Mouse (Mus musculus): ENCODE data around the gene Syt16. TPM values are rescaled to one million over a fixed set of nuclear protein-coding genes. Genes with fewer than 3 reads are reported as not detected.
A peak's percentile ranks its signal among the peaks of the same experiment; 100 is the strongest.

The Syt16 gene
- polyA plus RNA-seq, 1 experiment from 2014 or later = 0.04 TPM

DNA sequence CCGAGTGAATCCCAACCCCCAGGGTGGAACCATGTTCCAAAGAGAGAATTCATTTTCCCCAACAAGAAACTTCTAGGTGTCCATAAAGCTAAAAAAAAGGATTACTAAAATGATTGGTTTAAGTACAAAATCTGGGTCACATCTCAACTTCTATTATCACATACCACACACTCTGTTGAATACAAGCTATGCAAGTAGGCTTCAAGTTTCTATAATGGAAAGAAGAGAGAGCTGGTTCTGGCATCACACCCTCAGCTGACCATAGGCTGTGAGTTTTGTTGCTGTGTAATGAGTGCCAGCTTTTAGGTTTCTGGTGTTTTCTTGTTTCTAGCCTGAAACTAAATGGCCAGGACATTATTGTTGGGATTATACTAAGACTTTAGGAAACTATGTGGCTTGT lies 65.1 kb downstream of the Syt16 start:
- 89% methylated on average over 1 of the region's 1 CpGs for WGBS
- no peak for TF ChIP-seq EP300 (IDR thresholded peaks at IDR 0.05)
- no peak for TF ChIP-seq CTCF (IDR thresholded peaks at IDR 0.05)
- H3K27me3 ChIP-seq (replicated peaks; ENCODE audit: insufficient read depth, low read length) = no peaks in the 10 kb centered on the region
- H3K27ac ChIP-seq (ENCODE audit: low read length) = no peak overlapping the region
- H3K4me3 ChIP-seq (ENCODE audit: low read depth, low read length) = no peak overlapping the region
- H3K4me2 ChIP-seq (replicated peaks; ENCODE audit: low read depth, low read length) = no peak overlapping the region
- H3K9ac ChIP-seq (replicated peaks; ENCODE audit: low read depth) = no peak overlapping the region
- H3K36me3 ChIP-seq (ENCODE audit: insufficient read depth, low read length) = no peaks in the 10 kb centered on the region
- no peaks in the 10 kb centered on the region for H3K9me3 ChIP-seq (ENCODE audit: low read length)
- ATAC-seq (no peak), DNase-seq (ENCODE audit: low spot score) (no peak)
- no peaks in the 10 kb centered on the region for H3K4me1 ChIP-seq (ENCODE audit: insufficient read depth, low read depth, low read length)

DNA sequence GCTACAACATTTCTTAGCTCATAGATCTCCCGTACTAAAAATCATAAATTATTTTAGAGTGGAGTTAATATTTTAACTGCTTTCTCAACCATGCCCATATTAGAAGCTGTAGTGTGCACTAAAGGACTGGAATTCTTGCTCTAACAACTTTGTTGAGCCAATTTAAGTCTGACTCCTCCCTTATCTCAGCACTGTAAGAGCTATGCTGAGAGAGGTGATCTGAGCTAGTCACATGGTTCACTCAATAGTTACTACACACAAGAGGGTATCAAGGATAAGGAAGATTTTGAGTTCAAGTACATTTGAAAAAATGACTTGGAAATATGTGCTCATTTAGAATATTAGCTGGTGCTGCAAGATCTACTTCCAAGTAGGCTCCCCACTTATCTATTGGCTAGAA lies 71.5 kb downstream of the Syt16 start:
- no peaks in the 10 kb centered on the region for H3K36me3 ChIP-seq (ENCODE audit: insufficient read depth, low read length)
- no peak overlapping the region for H3K9ac ChIP-seq (replicated peaks; ENCODE audit: low read depth)
- ATAC-seq (peak; percentile 81), DNase-seq (ENCODE audit: low spot score) (peak; percentile 65)
- H3K4me1 ChIP-seq (ENCODE audit: insufficient read depth, low read depth, low read length) = no peaks in the 10 kb centered on the region
- no peak; the same call in 1 of the 2 replicates for TF ChIP-seq EP300 (IDR thresholded peaks at IDR 0.05)
- H3K4me3 ChIP-seq (ENCODE audit: low read depth, low read length) = no peak overlapping the region
- no peak overlapping the region for H3K4me2 ChIP-seq (replicated peaks; ENCODE audit: low read depth, low read length)
- 58% methylated on average over 1 of the region's 1 CpGs for WGBS
- H3K9me3 ChIP-seq (ENCODE audit: low read length) = no peaks in the 10 kb centered on the region
- no peaks in the 10 kb centered on the region for H3K27me3 ChIP-seq (replicated peaks; ENCODE audit: insufficient read depth, low read length)
- no peak overlapping the region for H3K27ac ChIP-seq (ENCODE audit: low read length)

DNA sequence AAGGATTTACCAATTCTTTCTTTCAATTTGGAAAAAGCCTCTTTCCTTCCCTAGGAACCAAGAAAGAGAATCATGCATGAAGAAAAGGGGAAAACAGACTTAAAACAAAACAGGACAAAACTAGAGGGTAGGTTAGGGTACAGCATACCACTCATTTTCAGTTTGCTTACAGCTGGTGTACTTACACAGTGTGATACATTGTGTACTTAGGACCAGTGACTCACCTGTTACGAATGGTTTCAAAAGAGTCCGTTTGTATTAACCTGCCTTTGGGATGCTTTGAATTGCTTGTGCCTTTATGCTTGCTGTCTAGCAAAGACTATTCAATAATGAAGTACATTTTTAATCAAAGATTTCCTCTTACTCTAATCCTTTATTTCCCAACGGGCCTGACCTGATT lies 78.1 kb downstream of the Syt16 start:
- no peaks in the 10 kb centered on the region for H3K27me3 ChIP-seq (replicated peaks; ENCODE audit: insufficient read depth, low read length)
- no peak overlapping the region for H3K27ac ChIP-seq (ENCODE audit: low read length)
- ATAC-seq (peak; percentile 74), DNase-seq (ENCODE audit: low spot score) (peak; percentile 48)
- 54% methylated on average over 3 of the region's 3 CpGs for WGBS
- no peaks in the 10 kb centered on the region for H3K9me3 ChIP-seq (ENCODE audit: low read length)
- H3K9ac ChIP-seq (replicated peaks; ENCODE audit: low read depth) = no peak overlapping the region
- H3K4me3 ChIP-seq (ENCODE audit: low read depth, low read length) = no peak overlapping the region
- no peaks in the 10 kb centered on the region for H3K36me3 ChIP-seq (ENCODE audit: insufficient read depth, low read length)
- no peaks in the 10 kb centered on the region for H3K4me1 ChIP-seq (ENCODE audit: insufficient read depth, low read depth, low read length)
- H3K4me2 ChIP-seq (replicated peaks; ENCODE audit: low read depth, low read length) = no peak overlapping the region
- TF ChIP-seq CTCF (IDR thresholded peaks at IDR 0.05) (no peak), EP300 (IDR thresholded peaks at IDR 0.05) (peak; percentile 48; the same call in 1 of the 2 replicates)

DNA sequence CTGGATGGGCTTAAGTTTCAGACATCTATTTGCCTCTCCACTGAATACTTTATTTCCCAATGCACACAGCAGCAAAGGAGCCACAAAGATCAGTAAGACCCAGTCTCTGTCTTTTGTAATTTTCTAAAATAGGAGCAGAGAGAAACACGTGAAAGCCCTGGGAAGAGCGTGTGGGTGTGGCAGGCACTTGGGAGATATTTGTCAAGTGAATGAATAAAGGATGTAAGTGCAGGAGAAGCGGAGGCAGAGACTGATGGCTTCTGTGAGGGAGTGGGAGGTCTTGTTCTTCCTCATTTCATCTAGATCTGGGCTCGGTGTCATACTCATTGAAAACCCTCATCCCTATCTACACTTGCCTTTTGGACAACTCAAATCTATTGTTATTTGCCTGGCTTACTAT lies 78.6 kb downstream of the Syt16 start:
- no peak overlapping the region for H3K4me3 ChIP-seq (ENCODE audit: low read depth, low read length)
- H3K27me3 ChIP-seq (replicated peaks; ENCODE audit: insufficient read depth, low read length) = no peaks in the 10 kb centered on the region
- H3K9me3 ChIP-seq (ENCODE audit: low read length) = no peaks in the 10 kb centered on the region
- H3K27ac ChIP-seq (ENCODE audit: low read length) = no peak overlapping the region
- 45% methylated on average over 4 of the region's 4 CpGs for WGBS
- ATAC-seq (no peak), DNase-seq (ENCODE audit: low spot score) (no peak)
- no peaks in the 10 kb centered on the region for H3K4me1 ChIP-seq (ENCODE audit: insufficient read depth, low read depth, low read length)
- H3K9ac ChIP-seq (replicated peaks; ENCODE audit: low read depth) = no peak overlapping the region
- no peak for TF ChIP-seq EP300 (IDR thresholded peaks at IDR 0.05)
- no peak for TF ChIP-seq CTCF (IDR thresholded peaks at IDR 0.05)
- H3K36me3 ChIP-seq (ENCODE audit: insufficient read depth, low read length) = no peaks in the 10 kb centered on the region
- no peak overlapping the region for H3K4me2 ChIP-seq (replicated peaks; ENCODE audit: low read depth, low read length)

DNA sequence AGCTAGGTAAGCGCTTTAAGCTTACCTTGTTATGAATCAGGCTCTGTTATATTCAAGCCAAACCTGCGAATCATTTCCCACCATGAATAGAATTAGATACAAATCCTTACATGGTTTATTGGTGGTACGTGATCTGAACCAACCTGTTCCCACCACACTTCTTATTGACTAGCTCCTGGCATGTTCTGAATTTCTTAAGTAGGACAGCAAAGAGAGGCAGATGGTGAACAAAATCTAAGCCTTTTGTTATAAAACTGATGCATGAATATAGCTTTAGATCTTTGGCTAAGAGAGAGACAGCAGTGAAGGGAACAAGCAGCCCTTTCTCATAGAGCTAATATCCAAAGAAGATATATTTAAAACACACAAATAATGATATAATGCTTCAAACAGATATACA lies 83.7 kb downstream of the Syt16 start:
- no peak overlapping the region for H3K9ac ChIP-seq (replicated peaks; ENCODE audit: low read depth)
- no peaks in the 10 kb centered on the region for H3K9me3 ChIP-seq (ENCODE audit: low read length)
- H3K4me2 ChIP-seq (replicated peaks; ENCODE audit: low read depth, low read length) = no peak overlapping the region
- no peak overlapping the region for H3K4me3 ChIP-seq (ENCODE audit: low read depth, low read length)
- no peaks in the 10 kb centered on the region for H3K36me3 ChIP-seq (ENCODE audit: insufficient read depth, low read length)
- WGBS = 88% methylated on average over 3 of the region's 3 CpGs
- H3K27ac ChIP-seq (ENCODE audit: low read length) = no peak overlapping the region
- DNase-seq (ENCODE audit: low spot score) (no peak), ATAC-seq (no peak)
- no peaks in the 10 kb centered on the region for H3K27me3 ChIP-seq (replicated peaks; ENCODE audit: insufficient read depth, low read length)
- H3K4me1 ChIP-seq (ENCODE audit: insufficient read depth, low read depth, low read length) = no peaks in the 10 kb centered on the region
- TF ChIP-seq CTCF (IDR thresholded peaks at IDR 0.05) (no peak), EP300 (IDR thresholded peaks at IDR 0.05) (no peak)

DNA sequence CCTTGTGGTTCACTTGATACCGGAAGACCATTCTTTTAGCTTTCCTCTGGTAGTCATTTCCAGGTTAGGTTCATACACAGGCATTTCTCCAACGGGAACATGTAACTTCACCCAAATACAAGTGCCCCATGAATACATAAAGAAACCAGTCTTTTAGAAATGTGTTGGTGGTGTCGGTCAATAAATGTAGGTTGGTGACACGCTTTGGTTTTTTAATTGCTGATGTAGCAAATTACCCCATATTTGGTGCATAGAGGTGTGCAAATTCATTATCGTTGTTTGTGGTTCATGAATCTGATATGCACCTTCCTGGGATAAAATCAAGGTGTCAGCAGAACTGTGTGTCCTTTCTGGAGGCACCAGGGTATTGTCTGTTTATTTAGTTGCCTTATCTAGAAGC lies 86.9 kb downstream of the Syt16 start:
- Histone ChIP-seq H3K9ac (replicated peaks; ENCODE audit: low read depth) (no peak overlapping the region), H3K27ac (ENCODE audit: low read length) (no peak overlapping the region), H3K4me2 (replicated peaks; ENCODE audit: low read depth, low read length) (no peak overlapping the region), H3K9me3 (ENCODE audit: low read length) (no peaks in the 10 kb centered on the region), H3K27me3 (replicated peaks; ENCODE audit: insufficient read depth, low read length) (no peaks in the 10 kb centered on the region), H3K4me3 (ENCODE audit: low read depth, low read length) (no peak overlapping the region), H3K36me3 (ENCODE audit: insufficient read depth, low read length) (no peaks in the 10 kb centered on the region), H3K4me1 (ENCODE audit: insufficient read depth, low read depth, low read length) (no peaks in the 10 kb centered on the region)
- TF ChIP-seq EP300 (IDR thresholded peaks at IDR 0.05) (no peak), CTCF (IDR thresholded peaks at IDR 0.05) (no peak)
- WGBS = 90% methylated on average over 5 of the region's 5 CpGs
- ATAC-seq (no peak), DNase-seq (ENCODE audit: low spot score) (no peak)

DNA sequence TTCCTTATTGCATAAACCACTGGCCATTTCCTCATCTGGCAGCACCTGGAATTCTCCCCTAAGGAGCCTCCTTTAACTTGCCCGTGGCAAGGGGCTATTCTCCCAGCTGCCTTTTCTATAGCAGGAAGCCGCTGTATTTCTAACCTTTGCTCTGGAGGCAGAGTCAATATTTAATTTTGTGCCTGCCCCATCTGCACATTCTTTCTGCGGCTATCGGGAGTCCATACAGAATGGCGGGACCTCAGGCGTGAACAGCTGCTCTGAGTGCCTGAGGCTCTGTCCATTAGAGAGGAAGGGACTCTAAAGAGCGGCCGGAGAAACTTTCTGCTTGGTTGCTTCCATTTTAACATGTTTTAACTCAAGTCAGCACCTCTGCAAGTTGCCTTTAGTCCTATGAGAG lies 89.6 kb downstream of the Syt16 start:
- H3K9ac ChIP-seq (replicated peaks; ENCODE audit: low read depth) = no peak overlapping the region
- DNase-seq (ENCODE audit: low spot score) = no peak
- TF ChIP-seq CTCF (IDR thresholded peaks at IDR 0.05) = no peak
- no peak for TF ChIP-seq EP300 (IDR thresholded peaks at IDR 0.05)

More for the DNA sequence above, 89.6 kb downstream of the Syt16 start:
- Histone ChIP-seq H3K4me2 (replicated peaks; ENCODE audit: low read depth, low read length) (no peak overlapping the region), H3K4me1 (ENCODE audit: insufficient read depth, low read depth, low read length) (no peaks in the 10 kb centered on the region), H3K4me3 (ENCODE audit: low read depth, low read length) (no peak overlapping the region), H3K36me3 (ENCODE audit: insufficient read depth, low read length) (no peaks in the 10 kb centered on the region), H3K27me3 (replicated peaks; ENCODE audit: insufficient read depth, low read length) (no peaks in the 10 kb centered on the region), H3K9me3 (ENCODE audit: low read length) (no peaks in the 10 kb centered on the region), H3K27ac (ENCODE audit: low read length) (no peak overlapping the region)
- WGBS = 33% methylated on average over 8 of the region's 8 CpGs
- ATAC-seq = no peak

Measured in lung, postnatal 0 days (tissue).